Mouse (Mus musculus): Measurements from ENCODE around the gene Vps51. TPM values are rescaled to one million over a fixed set of nuclear protein-coding genes. Genes with fewer than 3 reads are reported as not detected.
A peak's percentile ranks its signal among the peaks of the same experiment; 100 is the strongest.

The Vps51 gene
- polyA plus RNA-seq, 2 experiments, result 51.9 to 81.6 TPM

GRCm38 (mm10) chr19:6068951-6069350 lies 8.1 kb downstream of the Vps51 start:
- DNase-seq (ENCODE audit: low spot score) (no peak), ATAC-seq (ENCODE audit: low FRiP score, low read depth) (no peak)
- TF ChIP-seq POLR2A (IDR thresholded peaks at IDR 0.05; ENCODE audit: borderline replicate concordance, extremely low read depth, insufficient read depth, insufficient read length), result no peak
- WGBS, result 76% methylated on average over 4 of the region's 4 CpGs
- Histone ChIP-seq H3K27me3 (ENCODE audit: control insufficient read depth, insufficient read depth, low read length) (no peaks in the 10 kb centered on the region), H3K27ac (replicated peaks; ENCODE audit: low read depth, low read length) (no peak overlapping the region), H3K4me3 (replicated peaks; ENCODE audit: low read length) (no peak overlapping the region), H3K36me3 (ENCODE audit: control insufficient read depth, insufficient read depth, low read length) (peaks cover 41% of the 10 kb centered on the region), H3K4me2 (replicated peaks; ENCODE audit: low read depth, low read length, severe bottlenecking) (no peak overlapping the region), H3K4me1 (ENCODE audit: control insufficient read depth, insufficient read depth, low read length) (peaks cover 13% of the 10 kb centered on the region), H3K9me3 (ENCODE audit: control insufficient read depth, low read length) (no peaks in the 10 kb centered on the region), H3K9ac (ENCODE audit: low read depth, low read length, severe bottlenecking) (no peak overlapping the region)

DNA sequence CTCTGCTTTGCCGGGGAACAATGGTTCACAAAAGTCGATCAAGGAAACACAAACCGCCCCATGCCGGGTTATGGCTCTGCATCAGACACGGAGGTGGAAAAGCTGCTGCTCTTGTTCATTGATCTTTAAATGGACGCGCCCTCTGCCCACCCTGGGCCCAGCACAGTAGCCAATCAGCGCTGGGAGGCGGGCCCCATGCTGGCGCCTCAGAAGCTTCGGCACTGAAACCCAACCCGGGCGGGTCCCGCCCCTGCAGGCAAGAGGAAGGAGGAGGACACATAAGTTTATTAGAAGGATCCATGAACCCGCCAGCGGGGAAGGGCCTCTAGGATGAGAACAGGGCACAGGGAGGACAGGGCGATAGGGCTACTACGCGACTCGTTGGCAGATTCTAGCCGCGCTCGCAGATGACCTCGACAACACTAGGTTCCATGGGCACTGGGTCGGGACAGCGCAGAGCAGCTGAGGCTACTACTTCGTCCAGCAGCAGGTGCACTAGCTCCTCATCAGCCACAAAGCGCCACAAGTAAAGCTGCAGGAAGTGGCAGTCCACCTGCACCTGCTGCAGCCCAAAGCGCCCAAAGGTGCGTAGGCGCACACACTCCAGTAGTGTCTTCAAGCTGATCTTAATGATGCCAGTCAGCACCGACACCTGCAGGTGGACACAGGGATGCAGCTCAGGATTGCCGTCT lies 9.2 kb downstream of the Vps51 start, which contains the start of gene Tm7sf2:
TSS of gene Tm7sf2 (minus strand) at position 650 of the 692 bp plus-strand sequence.
- peak; percentile 91 for ATAC-seq (ENCODE audit: low FRiP score, low read depth)
- Histone ChIP-seq H3K27ac (replicated peaks; ENCODE audit: low read depth, low read length) (peak within 1 kb of the TSS; percentile 26; the same call in 1 of the 2 replicates), H3K9ac (ENCODE audit: low read depth, low read length, severe bottlenecking) (peak within 1 kb of the TSS; percentile 46), H3K4me1 (ENCODE audit: control insufficient read depth, insufficient read depth, low read length) (peaks cover 14% of the 10 kb centered on the region), H3K4me2 (replicated peaks; ENCODE audit: low read depth, low read length, severe bottlenecking) (peak within 1 kb of the TSS; percentile 78), H3K27me3 (ENCODE audit: control insufficient read depth, insufficient read depth, low read length) (no peaks in the 10 kb centered on the region), H3K36me3 (ENCODE audit: control insufficient read depth, insufficient read depth, low read length) (peaks cover 38% of the 10 kb centered on the region), H3K9me3 (ENCODE audit: control insufficient read depth, low read length) (no peaks in the 10 kb centered on the region), H3K4me3 (replicated peaks; ENCODE audit: low read length) (peak within 1 kb of the TSS; percentile 46)
- DNase-seq (ENCODE audit: low spot score), result peak; percentile 92
- WGBS, result 9% methylated on average over 30 of the region's 33 CpGs
- TF ChIP-seq POLR2A (IDR thresholded peaks at IDR 0.05; ENCODE audit: borderline replicate concordance, extremely low read depth, insufficient read depth, insufficient read length), result no peak

DNA sequence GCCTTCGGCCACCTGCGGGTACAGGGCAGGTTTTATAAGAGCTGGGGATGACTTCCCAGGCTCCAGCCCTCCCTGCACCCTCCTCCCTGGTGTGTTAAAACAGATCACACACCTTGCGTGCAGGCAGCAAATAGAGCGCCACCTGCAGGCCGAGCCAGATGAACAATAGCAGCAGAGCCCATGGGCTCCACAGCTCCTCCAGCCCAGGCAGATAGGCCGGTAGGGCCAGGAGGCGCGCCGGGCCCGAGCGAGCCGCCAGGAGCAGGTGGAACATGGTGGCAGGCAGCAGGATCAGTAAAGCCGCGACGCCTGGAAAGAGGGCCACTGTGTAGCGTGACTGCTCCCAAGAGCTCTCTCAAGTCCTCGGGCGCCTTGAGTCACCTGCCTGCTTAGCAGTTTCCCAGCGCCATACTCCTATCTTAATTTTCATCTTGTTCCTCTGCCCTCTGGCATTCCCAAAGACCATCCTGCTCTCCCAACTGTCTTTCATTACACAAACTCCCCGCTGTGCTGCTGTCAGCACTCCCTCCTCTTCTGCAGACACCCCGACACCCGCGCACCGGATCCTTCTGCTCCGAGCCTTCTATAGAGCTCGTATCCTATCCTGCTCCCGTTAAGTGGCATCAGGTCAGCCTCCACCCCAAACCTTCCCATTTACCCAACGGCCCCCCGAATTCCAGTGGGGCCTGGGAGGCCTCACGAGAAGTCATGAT lies 9.9 kb downstream of the Vps51 start:
- Histone ChIP-seq H3K4me2 (replicated peaks; ENCODE audit: low read depth, low read length, severe bottlenecking) (peak overlapping the region; percentile 78), H3K9me3 (ENCODE audit: control insufficient read depth, low read length) (no peaks in the 10 kb centered on the region), H3K4me1 (ENCODE audit: control insufficient read depth, insufficient read depth, low read length) (peaks cover 21% of the 10 kb centered on the region), H3K9ac (ENCODE audit: low read depth, low read length, severe bottlenecking) (peak overlapping the region; percentile 46), H3K36me3 (ENCODE audit: control insufficient read depth, insufficient read depth, low read length) (peaks cover 32% of the 10 kb centered on the region), H3K4me3 (replicated peaks; ENCODE audit: low read length) (peak overlapping the region; percentile 46), H3K27ac (replicated peaks; ENCODE audit: low read depth, low read length) (peak overlapping the region; percentile 26; the same call in 1 of the 2 replicates), H3K27me3 (ENCODE audit: control insufficient read depth, insufficient read depth, low read length) (no peaks in the 10 kb centered on the region)
- no peak for TF ChIP-seq POLR2A (IDR thresholded peaks at IDR 0.05; ENCODE audit: borderline replicate concordance, extremely low read depth, insufficient read depth, insufficient read length)
- ATAC-seq (ENCODE audit: low FRiP score, low read depth) (peak; percentile 53), DNase-seq (ENCODE audit: low spot score) (peak; percentile 73)
- under 1% methylated on average over 28 of the region's 30 CpGs for WGBS

- no peak for TF ChIP-seq POLR2A (IDR thresholded peaks at IDR 0.05; ENCODE audit: borderline replicate concordance, extremely low read depth, insufficient read depth, insufficient read length)
- no peaks in the 10 kb centered on the region for H3K27me3 ChIP-seq (ENCODE audit: control insufficient read depth, insufficient read depth, low read length)
- peak overlapping the region; percentile 46 for H3K4me3 ChIP-seq (replicated peaks; ENCODE audit: low read length)
- H3K36me3 ChIP-seq (ENCODE audit: control insufficient read depth, insufficient read depth, low read length), result peaks cover 32% of the 10 kb centered on the region
- H3K9ac ChIP-seq (ENCODE audit: low read depth, low read length, severe bottlenecking), result peak overlapping the region; percentile 46
- no peaks in the 10 kb centered on the region for H3K9me3 ChIP-seq (ENCODE audit: control insufficient read depth, low read length)
- H3K27ac ChIP-seq (replicated peaks; ENCODE audit: low read depth, low read length), result no peak overlapping the region
- H3K4me1 ChIP-seq (ENCODE audit: control insufficient read depth, insufficient read depth, low read length), result peaks cover 23% of the 10 kb centered on the region
- peak overlapping the region; percentile 78 for H3K4me2 ChIP-seq (replicated peaks; ENCODE audit: low read depth, low read length, severe bottlenecking)
- WGBS, result 35% methylated on average over 5 of the region's 5 CpGs
- ATAC-seq (ENCODE audit: low FRiP score, low read depth), result no peak
- DNase-seq (ENCODE audit: low spot score), result no peak
These were observed 10.5 kb downstream of the Vps51 start for GRCm38 (mm10) chr19:6066571-6066970.

DNA sequence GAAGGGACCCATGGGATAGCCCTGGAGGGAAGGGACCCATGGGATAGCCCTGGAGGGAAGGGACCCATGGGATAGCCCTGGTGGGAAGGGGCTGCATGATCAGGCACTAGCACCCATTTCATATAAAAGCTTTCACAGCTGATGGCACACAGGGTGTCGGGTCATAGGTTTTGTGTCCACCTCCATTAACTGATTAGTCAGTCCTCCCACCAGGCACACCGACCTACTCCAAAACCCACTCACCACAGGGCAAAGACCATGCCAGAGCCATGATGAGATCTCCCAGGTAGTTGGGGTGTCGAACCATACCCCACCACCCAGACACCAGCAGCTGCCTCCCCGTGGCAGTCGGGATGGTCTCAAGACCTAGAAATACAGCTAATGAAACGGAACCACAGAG lies 13.9 kb downstream of the Vps51 start:
- Histone ChIP-seq H3K4me1 (ENCODE audit: control insufficient read depth, insufficient read depth, low read length) (peaks cover 29% of the 10 kb centered on the region), H3K4me2 (replicated peaks; ENCODE audit: low read depth, low read length, severe bottlenecking) (no peak overlapping the region)

More for the DNA sequence above, 13.9 kb downstream of the Vps51 start:
- H3K27me3 ChIP-seq (ENCODE audit: control insufficient read depth, insufficient read depth, low read length), result no peaks in the 10 kb centered on the region
- no peak overlapping the region for H3K27ac ChIP-seq (replicated peaks; ENCODE audit: low read depth, low read length)
- H3K9me3 ChIP-seq (ENCODE audit: control insufficient read depth, low read length), result no peaks in the 10 kb centered on the region
- DNase-seq (ENCODE audit: low spot score), result no peak
- peaks cover 18% of the 10 kb centered on the region; the same call in 1 of the 2 replicates for H3K36me3 ChIP-seq (ENCODE audit: control insufficient read depth, insufficient read depth, low read length)
- ATAC-seq (ENCODE audit: low FRiP score, low read depth), result no peak
- WGBS, result 92% methylated on average over 6 of the region's 6 CpGs
- TF ChIP-seq POLR2A (IDR thresholded peaks at IDR 0.05; ENCODE audit: borderline replicate concordance, extremely low read depth, insufficient read depth, insufficient read length), result no peak
- H3K4me3 ChIP-seq (replicated peaks; ENCODE audit: low read length), result no peak overlapping the region
- H3K9ac ChIP-seq (ENCODE audit: low read depth, low read length, severe bottlenecking), result 0 out of 2 replicates have a peak overlapping the region, but pooled peaks have one; percentile 90
